Mouse (Mus musculus) forebrain, embryonic 16.5 days (tissue): ENCODE data around the gene Brd9. TPM values are rescaled to one million over a fixed set of nuclear protein-coding genes. Genes with fewer than 3 reads are reported as not detected.

ENCODE experiments used
- ATAC-seq: fragments of 200-750 bp; cut with Nextera tagmentation; 2 replicates; pipeline ENCODE4 v1.8.0; 2017; ENCODE audit warnings: mild to moderate bottlenecking, moderate library complexity
- H3K27ac ChIP-seq: fragments of 300-500 bp; sonication (generic); 2 replicates; pipeline ENCODE4 v1.5.1; 2014; ENCODE audit warnings: low read length, control low read depth
- H3K27me3 ChIP-seq: fragments of 300-500 bp; sonication (generic); replicated peaks from 2 replicates; pipeline ENCODE4 v1.6.1; 2014; ENCODE audit warnings: low read length; ENCODE audit not compliant: control insufficient read depth, insufficient read depth
- H3K36me3 ChIP-seq: fragments of 300-500 bp; sonication (generic); 2 replicates; pipeline ENCODE4 v1.6.1; 2014; ENCODE audit not compliant: control insufficient read depth, insufficient read depth
- H3K4me1 ChIP-seq: fragments of 300-500 bp; sonication (generic); replicated peaks from 2 replicates; pipeline ENCODE4 v1.6.1; 2014; ENCODE audit warnings: low read length; ENCODE audit not compliant: control insufficient read depth, insufficient read depth
- H3K4me2 ChIP-seq: fragments of 300-500 bp; sonication (generic); 2 replicates; pipeline ENCODE4 v1.6.1; 2014; ENCODE audit warnings: mild to moderate bottlenecking, low read length, control low read depth
- H3K4me3 ChIP-seq: fragments of 300-500 bp; sonication (generic); replicated peaks from 2 replicates; pipeline ENCODE4 v1.5.1; 2014; ENCODE audit warnings: mild to moderate bottlenecking, low read length, control low read depth
- H3K9ac ChIP-seq: fragments of 300-500 bp; sonication (generic); replicated peaks from 2 replicates; pipeline ENCODE4 v1.6.1; 2014; ENCODE audit warnings: low read depth, low read length, control low read depth
- H3K9me3 ChIP-seq: fragments of 300-500 bp; sonication (generic); 2 replicates; pipeline ENCODE4 v1.6.1; 2016; ENCODE audit warnings: low read length; ENCODE audit not compliant: control insufficient read depth
- WGBS: fragments of 180-500 bp; shearing (Covaris S2); extraction: QIAGEN DNeasy Blood & Tissue Kit; methylation state at CpG from one replicate; pipeline ENCODE4 v1.1.7; 2014; 5-methylcytosine and 5-hydroxymethylcytosine counted together
- polyA plus RNA-seq: library from polyadenylated mRNA; unstranded; fragments of >200 nt; fragmentation: Nextera tagmentation; extraction: Ambion mirVana; gene quantifications from 2 replicates; pipeline ENCODE4 v1.2.1, GENCODE M21; 2015

The Brd9 gene
- 102 and 104 TPM in 2 replicates for polyA plus RNA-seq

- Histone ChIP-seq H3K27ac (peak within 1 kb of the TSS; percentile 85), H3K9ac (peak within 1 kb of the TSS; percentile 83), H3K27me3 (no peaks in the 10 kb centered on the region), H3K9me3 (no peaks in the 10 kb centered on the region), H3K4me3 (peak within 1 kb of the TSS; percentile 81), H3K4me2 (peak within 1 kb of the TSS; percentile 69), H3K36me3 (peaks cover 18% of the 10 kb centered on the region), H3K4me1 (peaks cover 14% of the 10 kb centered on the region)
- ATAC-seq = peak; percentile 98
- WGBS = under 1% methylated on average over 73 of the region's 82 CpGs
These were observed at the start of gene Brd9, which contains the start of gene Trip13 for GRCm38 (mm10) chr13:73937321-73938176. Brd9 (plus strand) TSS chr13:73937811. Trip13 (minus strand) TSS chr13:73937784.

- no peaks in the 10 kb centered on the region for H3K36me3 ChIP-seq
- no peaks in the 10 kb centered on the region for H3K27me3 ChIP-seq
- no peak overlapping the region for H3K4me2 ChIP-seq
- H3K4me1 ChIP-seq = no peaks in the 10 kb centered on the region
- H3K9me3 ChIP-seq = no peaks in the 10 kb centered on the region
- ATAC-seq = no peak
- no peak overlapping the region for H3K27ac ChIP-seq
- H3K9ac ChIP-seq = no peak overlapping the region
- 67% methylated on average over 6 of the region's 6 CpGs for WGBS
- no peak overlapping the region for H3K4me3 ChIP-seq
These were observed 45.0 kb upstream of the Brd9 start for GRCm38 (mm10) chr13:73892493-73893178.

GRCm38 (mm10) chr13:73897561-73897960 lies 40.0 kb upstream of the Brd9 start:
- no peak overlapping the region for H3K27ac ChIP-seq
- H3K36me3 ChIP-seq = no peaks in the 10 kb centered on the region
- no peak overlapping the region for H3K9ac ChIP-seq
- no peaks in the 10 kb centered on the region for H3K4me1 ChIP-seq
- no peak for ATAC-seq
- H3K9me3 ChIP-seq = no peaks in the 10 kb centered on the region
- WGBS = 90% methylated on average over 3 of the region's 3 CpGs
- no peaks in the 10 kb centered on the region for H3K27me3 ChIP-seq
- H3K4me2 ChIP-seq = no peak overlapping the region
- no peak overlapping the region for H3K4me3 ChIP-seq

GRCm38 (mm10) chr13:73907136-73907535 lies 30.5 kb upstream of the Brd9 start:
- Histone ChIP-seq H3K4me2 (no peak overlapping the region), H3K9ac (no peak overlapping the region), H3K27me3 (no peaks in the 10 kb centered on the region), H3K9me3 (no peaks in the 10 kb centered on the region), H3K36me3 (no peaks in the 10 kb centered on the region), H3K4me1 (no peaks in the 10 kb centered on the region), H3K27ac (no peak overlapping the region), H3K4me3 (no peak overlapping the region)
- ATAC-seq = no peak
- WGBS = 55% methylated on average over 5 of the region's 5 CpGs

- Histone ChIP-seq H3K36me3 (peaks cover 4% of the 10 kb centered on the region; the same call in 1 of the 2 replicates), H3K9me3 (no peaks in the 10 kb centered on the region), H3K27ac (no peak overlapping the region), H3K27me3 (no peaks in the 10 kb centered on the region), H3K4me1 (no peaks in the 10 kb centered on the region), H3K4me3 (no peak overlapping the region), H3K4me2 (no peak overlapping the region), H3K9ac (no peak overlapping the region)
- peak; percentile 87 for ATAC-seq
- WGBS = 69% methylated on average over 2 of the region's 2 CpGs
These were observed 29.8 kb upstream of the Brd9 start for GRCm38 (mm10) chr13:73907683-73908412.

GRCm38 (mm10) chr13:73913066-73913465 lies 24.5 kb upstream of the Brd9 start:
- no peak overlapping the region for H3K9ac ChIP-seq
- no peak overlapping the region for H3K4me3 ChIP-seq
- H3K36me3 ChIP-seq = peaks cover 15% of the 10 kb centered on the region
- no peak for ATAC-seq
- H3K27ac ChIP-seq = no peak overlapping the region
- no peaks in the 10 kb centered on the region for H3K4me1 ChIP-seq
- no peak overlapping the region for H3K4me2 ChIP-seq
- H3K27me3 ChIP-seq = no peaks in the 10 kb centered on the region
- H3K9me3 ChIP-seq = no peaks in the 10 kb centered on the region
- 93% methylated on average over 4 of the region's 4 CpGs for WGBS

- peaks cover 5% of the 10 kb centered on the region; the same call in 1 of the 2 replicates for H3K36me3 ChIP-seq
- no peak overlapping the region for H3K27ac ChIP-seq
- no peaks in the 10 kb centered on the region for H3K27me3 ChIP-seq
- H3K9ac ChIP-seq = no peak overlapping the region
- no peak overlapping the region for H3K4me2 ChIP-seq
- peaks cover 6% of the 10 kb centered on the region for H3K4me1 ChIP-seq
- no peak overlapping the region for H3K4me3 ChIP-seq
- no peak for ATAC-seq
- 90% methylated on average over 10 of the region's 10 CpGs for WGBS
- H3K9me3 ChIP-seq = no peaks in the 10 kb centered on the region
These were observed 5.4 kb upstream of the Brd9 start for GRCm38 (mm10) chr13:73932201-73932600.

- Histone ChIP-seq H3K36me3 (peaks cover 12% of the 10 kb centered on the region), H3K4me1 (peaks cover 14% of the 10 kb centered on the region), H3K4me3 (peak overlapping the region; percentile 81), H3K27ac (no peak overlapping the region), H3K4me2 (peak overlapping the region; percentile 69), H3K27me3 (no peaks in the 10 kb centered on the region), H3K9me3 (no peaks in the 10 kb centered on the region), H3K9ac (peak overlapping the region; percentile 83)
- ATAC-seq = no peak; the same call in 1 of the 2 replicates
- WGBS = 13% methylated on average over 5 of the region's 5 CpGs
These were observed 682 bp upstream of the Brd9 start for GRCm38 (mm10) chr13:73936938-73937320.

GRCm38 (mm10) chr13:73938177-73938560 lies 558 bp downstream of the Brd9 start:
- H3K27me3 ChIP-seq = no peaks in the 10 kb centered on the region
- 39% methylated on average over 13 of the region's 13 CpGs for WGBS

More at GRCm38 (mm10) chr13:73938177-73938560, 558 bp downstream of the Brd9 start:
- Histone ChIP-seq H3K4me3 (peak overlapping the region; percentile 81), H3K9ac (peak overlapping the region; percentile 83), H3K4me2 (peak overlapping the region; percentile 69), H3K27ac (peak overlapping the region; percentile 85; the same call in 1 of the 2 replicates), H3K36me3 (peaks cover 24% of the 10 kb centered on the region), H3K9me3 (no peaks in the 10 kb centered on the region), H3K4me1 (peaks cover 14% of the 10 kb centered on the region)
- ATAC-seq = peak; percentile 36
